Mouse (Mus musculus) granulocyte monocyte progenitor cell, adult 5-6 weeks (primary cell): ENCODE data around the gene Iapp. TPM values are rescaled to one million over a fixed set of nuclear protein-coding genes. Genes with fewer than 3 reads are reported as not detected.
"Not testable (repeated sequence)": the region's sequence is repeated elsewhere in the genome, so short reads cannot be mapped to it uniquely, and the experiment has no call there.

Experiments
- ATAC-seq: replicated peaks from 2 replicates; pipeline ENCODE4 v1.8.0; 2016; ENCODE audit warnings: mild to moderate bottlenecking, moderate TSS enrichment, inconsistent platforms; ENCODE audit not compliant: poor library complexity, severe bottlenecking
- total RNA-seq, 2 experiments: library from RNA; stranded (forward) in 1 of 2; stranded (reverse) in 1 of 2; fragments of 200-712, 200-1000 nt in 1 of 2; fragments of >200 nt in 1 of 2; fragmentation: Nextera tagmentation in 1 of 2; gene quantifications; 2 replicates each; pipeline ENCODE4 v1.2.3; 2014 to 2017

The Iapp gene
- total RNA-seq (2014; fragmentation: Nextera tagmentation), result not detected in 2 replicates
- not detected in 2 replicates for total RNA-seq (2017)

GRCm38 (mm10) chr6:142298098-142298497 lies at the start of gene Iapp:
Iapp (plus strand) TSS chr6:142298423.
- ATAC-seq, result no peak

DNA sequence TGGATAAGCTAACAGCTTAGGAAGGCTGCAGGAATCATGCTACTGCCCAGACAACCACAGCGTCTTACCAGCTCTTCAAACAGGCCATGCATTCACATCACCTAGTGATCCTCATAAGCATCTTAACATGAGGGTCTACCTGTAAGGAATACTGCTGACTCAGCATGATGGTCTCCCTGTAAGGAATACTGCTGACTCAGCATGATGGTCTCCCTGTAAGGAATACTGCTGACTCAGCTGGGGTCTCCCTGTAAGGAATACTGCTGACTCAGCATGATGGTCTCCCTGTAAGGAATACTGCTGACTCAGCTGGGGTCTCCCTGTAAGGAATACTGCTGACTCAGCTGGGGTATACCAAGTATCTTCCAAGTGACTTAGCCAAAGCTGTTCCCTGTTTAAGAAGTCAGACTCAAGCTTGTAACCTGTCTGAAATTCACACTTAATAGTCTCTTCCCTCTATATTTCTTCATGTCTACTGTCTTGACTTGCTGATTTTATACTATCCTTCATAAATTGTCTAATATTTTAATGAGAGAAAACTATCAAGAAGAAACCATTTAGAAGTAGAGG lies 47.4 kb upstream of the Iapp start:
- ATAC-seq, result not testable (repeated sequence)

DNA sequence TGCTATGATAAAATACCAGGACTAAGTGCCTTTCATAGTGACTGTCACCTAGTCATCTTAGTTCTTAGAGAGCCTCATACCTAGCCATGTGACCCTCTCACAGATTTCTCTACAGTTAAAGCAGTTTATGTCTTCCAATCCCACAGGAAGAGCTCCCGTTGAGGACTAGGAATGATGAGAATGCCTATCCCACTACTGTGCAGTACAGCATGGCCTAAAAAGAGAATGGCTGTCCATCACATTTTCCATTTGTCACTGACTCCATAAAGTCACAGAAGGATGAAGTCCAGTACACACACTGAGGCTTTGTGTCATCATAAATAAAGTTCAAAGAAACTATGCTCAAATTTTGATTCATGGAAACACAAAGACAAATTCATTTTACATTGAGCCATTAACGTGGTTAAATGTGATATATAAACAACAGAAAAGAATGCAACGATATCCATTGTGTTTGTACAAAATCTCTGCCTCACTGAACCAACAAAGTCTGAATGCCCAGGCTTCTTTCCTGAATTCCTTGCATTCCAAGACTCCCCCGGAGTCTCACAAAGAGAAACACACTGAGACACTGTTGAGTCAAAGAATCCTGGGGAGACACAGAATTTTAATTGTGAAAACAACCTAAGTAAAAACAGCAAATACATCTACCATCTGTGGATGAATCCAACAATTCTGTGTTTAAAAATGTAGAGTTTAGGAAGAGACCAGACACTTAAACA lies 22.3 kb upstream of the Iapp start:
- no peak for ATAC-seq

- no peak for ATAC-seq
Observed at GRCm38 (mm10) chr6:142289413-142290118, 8.7 kb upstream of the Iapp start.

GRCm38 (mm10) chr6:142305076-142305475 lies 6.9 kb downstream of the Iapp start:
- ATAC-seq, result no peak

DNA sequence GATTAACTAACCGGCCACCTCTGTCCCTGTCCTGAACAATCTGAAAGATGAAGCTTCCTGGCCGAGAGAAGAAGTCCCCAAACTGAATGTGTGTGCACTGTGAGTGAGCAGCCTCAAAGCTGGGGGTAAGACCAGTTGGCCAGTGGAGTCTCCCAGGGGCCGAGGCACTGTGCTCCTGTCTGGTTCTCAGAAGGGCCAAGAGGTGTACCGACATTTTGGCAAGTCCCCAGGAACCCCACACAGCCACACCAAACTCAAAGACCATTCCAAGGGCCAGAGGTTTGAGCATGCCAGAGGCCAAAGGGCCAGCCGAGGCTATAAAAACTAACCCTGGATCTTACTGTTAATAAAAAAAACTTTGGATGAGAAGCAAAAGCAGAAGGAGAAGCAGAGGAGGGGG lies 16.1 kb downstream of the Iapp start:
- no peak for ATAC-seq

DNA sequence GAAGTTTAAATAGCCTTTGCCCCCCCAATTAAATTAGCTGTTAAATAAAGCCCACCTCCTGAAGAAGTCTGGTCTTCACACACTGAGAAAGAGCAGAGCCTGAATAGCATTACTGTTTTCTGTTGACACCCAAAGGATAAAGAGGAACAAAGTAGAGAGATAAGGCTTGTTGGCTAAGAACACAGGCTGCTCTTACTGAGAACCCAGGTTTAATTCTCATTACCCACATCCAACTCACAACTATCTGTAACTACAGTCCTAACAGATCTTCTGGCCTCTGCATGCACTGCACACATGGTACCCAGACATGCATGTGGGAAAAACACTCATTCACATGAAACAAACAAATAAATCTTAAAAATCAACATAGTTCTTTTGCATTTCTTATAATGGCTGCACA lies 18.9 kb downstream of the Iapp start:
- ATAC-seq, result no peak

- no peak for ATAC-seq
Observed at GRCm38 (mm10) chr6:142322881-142323280, 24.7 kb downstream of the Iapp start, which contains the start of gene Slco1a5. Slco1a5 (minus strand) TSS chr6:142322981.

GRCm38 (mm10) chr6:142326598-142326997 lies 28.4 kb downstream of the Iapp start:
- ATAC-seq, result no peak

DNA sequence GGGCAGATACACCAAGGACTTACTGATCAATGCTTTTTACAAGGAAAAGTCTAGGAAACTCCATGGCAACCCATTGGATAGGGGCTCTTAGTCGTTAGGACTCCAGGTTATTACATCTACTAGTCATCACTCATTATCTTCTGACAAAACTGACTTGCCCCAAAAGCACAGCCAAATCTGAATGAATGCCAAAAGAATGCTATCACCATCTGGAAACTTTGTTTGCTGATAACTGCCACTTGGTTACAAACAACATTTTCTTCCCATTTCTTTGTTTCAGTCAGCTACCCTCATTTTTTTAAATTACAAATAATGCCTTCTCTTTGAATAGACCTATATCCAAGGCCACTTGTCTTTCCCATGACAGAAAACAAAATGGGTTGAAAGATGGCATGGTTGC lies 31.0 kb downstream of the Iapp start:
- no peak for ATAC-seq

DNA sequence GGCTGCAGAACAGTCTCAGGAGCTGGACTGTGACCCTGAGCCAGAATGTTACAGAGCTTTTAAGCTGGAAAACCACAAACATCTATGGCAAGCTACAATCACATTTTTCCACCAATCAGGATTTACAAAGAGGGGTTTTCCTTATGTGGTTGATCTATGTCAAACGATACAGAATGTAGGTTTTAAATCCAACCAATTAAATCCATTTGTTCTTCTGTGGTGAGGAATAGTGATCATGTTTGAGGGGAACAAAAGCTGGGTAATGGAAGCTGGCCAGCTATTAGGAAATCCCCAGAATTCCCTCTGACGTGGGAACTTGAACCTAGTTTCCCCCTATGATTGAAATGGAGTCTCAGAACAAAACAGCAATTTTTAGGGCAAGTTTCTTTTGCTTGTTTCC lies 40.7 kb downstream of the Iapp start:
- no peak for ATAC-seq

GRCm38 (mm10) chr6:142339576-142339975 lies 41.4 kb downstream of the Iapp start:
- no peak for ATAC-seq

- peak; percentile 30; the same call in 1 of the 2 replicates for ATAC-seq
Observed at GRCm38 (mm10) chr6:142343561-142343960, 45.3 kb downstream of the Iapp start.

- ATAC-seq, result peak; percentile 93
Observed at GRCm38 (mm10) chr6:142345440-142346038, 47.3 kb downstream of the Iapp start, which contains the start of gene Pyroxd1. Pyroxd1 (plus strand) TSS chr6:142345654.

DNA sequence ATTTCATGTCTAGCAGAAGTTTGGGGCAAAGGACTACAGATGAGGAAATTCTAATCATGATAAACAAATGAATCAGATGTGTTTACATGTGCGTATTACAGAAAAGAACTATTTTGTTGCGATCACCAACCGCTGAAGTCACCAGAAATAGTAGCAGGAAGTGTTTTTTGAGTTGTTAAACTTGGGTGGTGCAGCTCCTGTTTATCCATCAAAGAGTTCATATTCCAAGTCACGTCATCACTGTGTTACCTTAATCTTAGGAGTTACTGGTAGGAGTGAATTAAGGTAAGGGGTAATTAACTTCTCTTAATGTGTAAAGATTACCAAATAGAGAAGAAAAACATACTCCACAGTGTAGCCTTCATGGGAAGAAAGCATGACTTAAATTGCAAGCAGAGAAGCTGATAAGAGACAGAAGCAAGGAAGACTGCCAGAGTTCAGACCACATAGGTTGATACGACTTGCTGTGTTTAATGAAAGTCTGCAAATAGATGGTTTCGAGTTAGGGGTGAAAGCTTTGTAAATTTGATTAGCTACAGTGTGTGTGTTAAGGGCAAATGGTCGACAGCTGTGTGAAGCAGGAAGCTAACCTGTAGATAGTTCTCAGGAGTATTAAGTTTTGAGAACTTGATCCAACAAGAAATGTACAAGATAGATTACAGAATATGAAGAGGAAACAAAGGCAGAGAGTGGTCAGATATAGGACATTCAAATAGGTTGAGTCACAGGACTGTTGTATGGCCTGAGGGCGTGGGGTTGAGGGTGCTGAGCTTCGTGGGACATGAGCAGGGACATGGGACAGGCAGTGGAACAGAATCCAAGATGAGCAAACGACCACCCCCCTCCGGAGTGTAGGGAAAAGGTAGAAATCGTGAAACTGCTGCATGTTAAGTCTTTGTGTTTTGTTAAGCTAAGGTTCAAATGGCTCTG lies 48.2 kb downstream of the Iapp start:
- ATAC-seq, result 0 out of 2 replicates have a peak, but pooled peaks have one; percentile 11

- ATAC-seq, result no peak
Observed at GRCm38 (mm10) chr6:142347431-142348385, 49.5 kb downstream of the Iapp start.

DNA sequence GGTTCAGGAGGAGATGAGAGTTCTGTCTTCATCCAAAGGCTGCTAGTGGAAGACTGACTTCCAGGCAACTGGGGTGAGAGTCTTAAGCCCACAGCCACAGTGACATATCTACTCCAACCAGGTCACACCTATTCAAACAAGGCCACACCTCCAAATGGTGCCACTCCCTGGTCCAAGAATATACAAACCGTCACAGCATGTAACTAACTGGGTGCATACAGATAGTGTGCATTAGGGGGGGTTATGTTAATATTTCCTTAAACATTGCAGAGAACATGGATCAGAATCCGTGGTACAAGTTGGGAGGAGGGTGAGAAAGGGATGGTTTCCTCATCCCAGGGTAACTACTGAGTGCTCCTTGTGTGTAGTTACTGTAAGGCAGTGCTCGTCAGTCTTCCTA lies 53.9 kb downstream of the Iapp start:
- ATAC-seq, result not testable (repeated sequence)
